Mouse (Mus musculus): ENCODE results near the gene Suv39h1.
"Not testable (repeated sequence)": the region's sequence is repeated elsewhere in the genome, so short reads cannot be mapped to it uniquely, and the experiment has no call there.

The Suv39h1 gene

GRCm38 (mm10) chrX:8074430-8075014, at the start of gene Suv39h1:
Gene Suv39h1, minus strand, starts transcription at chrX:8074760.
- DNase-seq: peak; percentile 86

GRCm38 (mm10) chrX:8123821-8124470, 49.4 kb upstream of the Suv39h1 start:
- peak; percentile 50 for DNase-seq

- DNase-seq: no peak
Observed at GRCm38 (mm10) chrX:8117264-8117663, 42.7 kb upstream of the Suv39h1 start.

- DNase-seq: no peak
Observed at GRCm38 (mm10) chrX:8115275-8115674, 40.7 kb upstream of the Suv39h1 start.

- no peak for DNase-seq
Observed at GRCm38 (mm10) chrX:8105019-8105418, 30.5 kb upstream of the Suv39h1 start.

- DNase-seq: no peak
Observed at GRCm38 (mm10) chrX:8102213-8102668, 27.7 kb upstream of the Suv39h1 start.

- DNase-seq: no peak
Observed at GRCm38 (mm10) chrX:8101017-8101416, 26.5 kb upstream of the Suv39h1 start.

GRCm38 (mm10) chrX:8099435-8099834, 24.9 kb upstream of the Suv39h1 start:
- no peak for DNase-seq

GRCm38 (mm10) chrX:8096787-8097242, 22.3 kb upstream of the Suv39h1 start:
- DNase-seq: peak; percentile 94

GRCm38 (mm10) chrX:8096068-8096786, 21.7 kb upstream of the Suv39h1 start:
- DNase-seq: peak; percentile 91

- peak; percentile 21 for DNase-seq
Observed at GRCm38 (mm10) chrX:8095546-8095945, 21.0 kb upstream of the Suv39h1 start.

GRCm38 (mm10) chrX:8090954-8091347, 16.4 kb upstream of the Suv39h1 start:
- DNase-seq: not testable (repeated sequence)

GRCm38 (mm10) chrX:8090346-8090953, 15.9 kb upstream of the Suv39h1 start, which contains the start of gene Was:
Gene Was, minus strand, starts transcription at chrX:8090498.
- DNase-seq: no peak

GRCm38 (mm10) chrX:8089746-8090145, 15.2 kb upstream of the Suv39h1 start:
- no peak for DNase-seq

GRCm38 (mm10) chrX:8085611-8086010, 11.1 kb upstream of the Suv39h1 start:
- no peak for DNase-seq

GRCm38 (mm10) chrX:8084771-8085259, 10.3 kb upstream of the Suv39h1 start:
- DNase-seq: no peak

- no peak for DNase-seq
Observed at GRCm38 (mm10) chrX:8075104-8075503, 544 bp upstream of the Suv39h1 start.

GRCm38 (mm10) chrX:8073881-8074429, 605 bp downstream of the Suv39h1 start:
- DNase-seq: peak; percentile 29

- DNase-seq: no peak
Observed at GRCm38 (mm10) chrX:8069166-8069565, 5.4 kb downstream of the Suv39h1 start.

GRCm38 (mm10) chrX:8051044-8051781, 23.3 kb downstream of the Suv39h1 start:
- DNase-seq: not testable (repeated sequence)

GRCm38 (mm10) chrX:8033009-8033408, 41.6 kb downstream of the Suv39h1 start:
- no peak for DNase-seq

- no peak for DNase-seq
Observed at GRCm38 (mm10) chrX:8026811-8027210, 47.7 kb downstream of the Suv39h1 start.

Measured in cerebellum, adult 8-10 months (tissue).